Mouse (Mus musculus): Measurements from ENCODE around the gene Rbm39. TPM values are rescaled to one million over a fixed set of nuclear protein-coding genes. Genes with fewer than 3 reads are reported as not detected.

Rbm39 gene
- total RNA-seq, 2 experiments from 2014 or later, result 209 to 230 TPM

DNA sequence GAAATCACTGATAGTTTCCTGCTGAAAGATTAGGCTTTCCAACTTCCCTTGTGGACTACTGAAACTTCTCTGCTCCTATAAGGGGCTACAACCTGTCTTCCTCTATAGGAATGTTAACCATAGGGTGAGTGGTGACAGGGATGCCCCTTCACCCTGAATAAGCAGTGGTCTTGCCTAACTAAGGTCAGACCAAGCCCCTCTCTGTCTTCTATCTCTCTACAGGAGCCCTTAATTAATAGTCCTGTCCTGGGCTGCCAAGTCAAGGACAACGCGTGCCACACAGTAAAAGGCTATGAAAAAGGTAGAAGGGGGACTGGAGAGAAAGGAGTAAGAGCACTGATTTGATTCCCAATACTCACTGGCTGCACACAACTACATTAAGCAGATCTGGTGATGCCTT, 1.6 kb upstream of the Rbm39 start:
- intact Hi-C loops (cut with DNase I), result loop anchor here (2.0 kb wide), 1 partner anchor 15 kb away; the partner anchor contains the start of gene Phf20
- no peak for DNase-seq

DNA sequence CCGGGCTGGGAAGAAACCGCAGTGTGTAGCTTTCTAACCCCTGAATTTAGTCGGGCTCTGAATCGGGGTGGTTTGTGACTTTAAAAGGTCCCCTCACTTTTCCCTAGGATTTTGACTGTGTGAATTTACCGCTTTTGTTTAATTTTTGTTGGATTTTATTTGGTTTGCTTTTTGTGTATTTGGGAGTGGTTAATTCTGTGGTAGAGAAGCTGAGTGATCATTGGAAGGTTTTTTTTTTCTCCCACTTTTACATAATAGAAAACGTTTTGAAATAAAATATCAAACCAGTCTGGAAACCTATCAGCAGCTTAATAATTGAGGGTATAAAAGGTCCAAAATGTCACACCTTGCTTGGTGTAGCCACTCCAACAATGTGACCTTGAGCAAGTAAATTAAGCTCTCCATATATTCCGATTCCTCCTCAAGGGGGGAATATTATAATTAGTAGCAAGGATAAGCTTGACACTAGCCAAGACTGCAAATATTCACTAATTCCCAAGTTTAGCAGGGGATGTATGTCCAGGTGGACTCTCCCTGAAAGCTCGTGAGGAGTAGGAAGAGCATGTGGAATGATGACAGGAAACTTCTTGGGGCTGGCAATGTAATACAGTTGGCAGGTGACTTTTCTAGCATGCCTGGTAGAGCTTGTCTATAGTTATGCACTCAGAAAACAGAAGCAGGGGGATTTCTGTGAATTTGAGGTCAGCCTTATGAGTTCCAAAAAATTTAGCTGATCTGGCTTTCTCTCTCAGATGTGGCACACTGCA, 969 bp upstream of the Rbm39 start:
- intact Hi-C loops (cut with DNase I), result loop anchor here (2.0 kb wide), 1 partner anchor 16 kb away; the partner anchor contains the start of gene Phf20
- DNase-seq, result peak; percentile 38 to 45

DNA sequence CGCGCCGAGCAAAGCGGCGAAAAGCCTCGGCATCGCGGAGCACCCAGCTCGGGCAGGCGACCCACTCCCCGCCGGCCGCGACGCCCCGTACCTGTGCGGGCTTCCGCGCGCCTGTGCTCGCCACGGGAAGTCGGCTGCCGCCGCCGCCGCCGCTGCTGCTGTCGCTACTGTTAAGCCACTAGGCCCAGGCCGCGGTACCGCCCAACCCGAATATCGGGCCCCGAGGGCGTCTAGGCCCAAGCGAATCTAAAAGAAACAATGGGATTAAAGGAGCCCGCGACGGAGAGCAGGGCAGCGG, 293 bp downstream of the Rbm39 start:
- DNase-seq, result no peak
- intact Hi-C loops (cut with DNase I), result loop anchor here (2.0 kb wide), 1 partner anchor 17 kb away; the partner anchor contains the start of gene Phf20

DNA sequence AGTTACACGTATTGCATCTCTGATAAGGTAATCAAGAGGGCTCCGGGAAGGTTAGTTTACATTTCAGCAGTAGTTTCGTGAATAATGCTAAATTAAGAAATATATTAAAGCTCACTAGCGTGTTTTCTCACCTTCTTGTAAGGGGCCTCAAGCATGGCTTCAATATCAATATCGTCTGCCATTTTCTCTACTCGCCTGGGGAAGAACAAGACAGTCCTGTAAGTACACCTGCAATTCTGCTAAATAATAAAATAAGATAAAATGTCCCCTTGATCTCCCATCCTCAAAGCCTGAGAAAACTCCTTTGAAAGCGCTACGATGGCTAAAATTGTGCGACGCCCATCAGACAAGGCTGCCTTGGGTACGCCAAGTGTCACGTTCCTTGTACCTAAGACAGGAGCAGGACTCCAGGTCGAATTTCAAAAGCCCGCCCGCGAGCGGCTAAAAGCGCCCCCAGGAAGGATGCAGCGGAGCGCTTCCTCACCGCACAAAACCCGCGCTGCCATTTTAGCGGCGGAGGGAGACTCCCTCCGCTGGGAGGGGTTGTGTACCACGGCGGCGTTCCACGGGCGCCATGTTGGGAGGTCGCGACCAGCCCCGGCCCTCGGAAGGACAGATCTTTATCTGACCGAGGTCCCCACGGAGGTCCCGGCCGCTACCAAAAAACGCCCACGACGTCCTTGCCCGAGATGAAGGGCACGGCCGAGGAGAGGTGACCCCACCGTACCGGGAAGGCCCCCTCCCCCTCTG, 817 bp downstream of the Rbm39 start:
- intact Hi-C loops (cut with DNase I), result no loop called here
- peak; percentile 84 to 87 for DNase-seq

DNA sequence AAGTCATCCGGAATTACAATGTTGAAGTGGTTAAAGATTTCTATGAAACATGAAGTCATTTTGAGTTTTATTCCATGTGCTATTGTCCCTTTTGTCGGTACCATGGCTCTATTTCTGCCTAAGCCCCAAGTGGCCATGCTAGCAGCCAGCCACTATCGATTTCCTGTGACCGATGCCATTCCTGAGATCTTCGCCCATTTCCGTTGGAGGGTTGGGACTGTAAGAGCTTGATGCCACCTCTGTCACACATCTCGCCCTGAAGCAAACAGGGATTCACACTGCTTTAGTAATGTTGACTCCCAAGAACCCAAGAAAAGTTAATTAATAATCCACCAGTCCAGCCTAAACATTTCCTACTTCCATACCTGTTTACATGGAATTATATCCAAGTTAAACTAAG, 2.4 kb downstream of the Rbm39 start:
- DNase-seq, result no peak

DNA sequence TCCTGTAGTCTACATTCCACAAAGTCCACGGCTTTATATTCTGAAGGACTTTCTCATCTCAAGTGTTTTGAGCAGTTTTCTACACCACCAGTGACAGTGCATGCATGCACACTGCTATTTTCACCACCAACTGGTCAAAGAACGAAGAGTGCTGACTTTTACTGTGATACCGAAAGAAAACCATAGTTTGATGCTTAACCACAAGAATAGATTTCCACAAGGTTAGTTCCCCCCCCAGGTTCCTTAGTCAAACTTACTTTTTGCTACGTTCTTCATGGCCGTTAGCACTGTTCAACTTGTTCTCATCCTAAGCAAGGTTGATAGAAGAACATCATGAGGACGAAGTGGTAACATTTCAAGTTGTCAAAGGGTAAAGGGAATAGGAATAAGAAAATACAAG, 3.0 kb downstream of the Rbm39 start:
- intact Hi-C loops (cut with DNase I), result loop anchor here (2.0 kb wide), 1 partner anchor 16 kb away; no protein-coding TSS in a partner anchor
- DNase-seq, result no peak

More for the DNA sequence above, 2.4 kb downstream of the Rbm39 start:
- intact Hi-C loops (cut with DNase I), result loop anchor here (2.0 kb wide), 1 partner anchor 17 kb away; no protein-coding TSS in a partner anchor

DNA sequence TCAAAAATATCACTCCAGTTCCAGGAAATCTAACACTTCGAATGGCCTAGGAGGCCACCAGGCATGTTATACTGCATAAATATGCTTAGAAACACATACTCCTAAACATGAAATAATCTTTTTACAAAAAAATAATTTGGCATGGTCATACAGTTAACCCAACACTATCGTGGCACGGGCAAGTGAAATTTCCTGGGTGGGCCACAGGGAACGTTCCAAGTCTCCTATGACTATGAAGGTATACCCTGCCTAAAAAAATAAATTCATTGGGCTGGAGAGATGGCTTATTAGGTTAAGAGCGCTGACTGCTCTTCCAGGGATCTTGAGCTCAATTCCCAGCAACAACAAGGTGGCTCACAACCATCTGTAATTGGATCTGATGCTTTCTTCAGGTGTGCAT, 13.5 kb downstream of the Rbm39 start:
- DNase-seq, result no peak
- intact Hi-C loops (cut with DNase I), result no loop called here

DNA sequence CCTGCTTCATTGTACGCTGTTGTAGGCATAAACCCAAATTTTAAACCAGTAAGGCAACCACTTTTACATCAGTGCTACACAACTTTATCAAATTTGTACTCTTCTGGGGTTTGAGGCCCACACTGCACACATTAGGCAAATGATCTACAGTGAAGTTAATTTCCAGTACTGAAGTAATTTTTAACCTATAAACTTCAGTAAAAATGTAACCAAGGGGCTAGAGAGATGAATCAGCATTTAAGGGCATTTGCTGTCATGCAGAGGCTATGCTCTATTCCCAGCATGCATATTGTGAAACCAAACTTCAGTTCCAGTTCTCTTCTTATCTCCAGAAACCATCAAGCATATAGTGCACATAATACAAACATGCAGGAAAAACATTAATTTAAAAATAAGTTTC, 14.6 kb downstream of the Rbm39 start:
- DNase-seq, result no peak
- intact Hi-C loops (cut with DNase I), result loop anchor here (2.0 kb wide), 1 partner anchor 19 kb away; no protein-coding TSS in a partner anchor

DNA sequence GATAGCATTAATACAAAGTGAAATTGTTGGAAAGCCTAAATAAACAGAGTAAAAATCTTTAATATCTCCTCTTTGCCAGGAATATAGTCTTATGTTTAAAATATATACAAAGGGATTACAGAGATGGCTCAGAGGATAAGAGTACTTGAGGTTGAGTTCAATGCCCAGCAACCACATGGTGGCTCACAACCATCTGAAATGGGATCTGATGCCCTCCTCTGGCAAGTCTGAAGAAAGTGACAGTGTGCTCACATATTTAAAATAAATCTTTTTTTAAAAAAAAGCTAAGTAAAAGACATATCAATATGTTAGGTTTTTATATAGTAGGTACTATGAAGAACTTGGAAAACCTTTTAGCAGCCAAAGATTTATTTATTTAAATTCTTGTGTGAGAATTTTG, 28.5 kb downstream of the Rbm39 start:
- no peak for DNase-seq
- intact Hi-C loops (cut with DNase I), result no loop called here

DNA sequence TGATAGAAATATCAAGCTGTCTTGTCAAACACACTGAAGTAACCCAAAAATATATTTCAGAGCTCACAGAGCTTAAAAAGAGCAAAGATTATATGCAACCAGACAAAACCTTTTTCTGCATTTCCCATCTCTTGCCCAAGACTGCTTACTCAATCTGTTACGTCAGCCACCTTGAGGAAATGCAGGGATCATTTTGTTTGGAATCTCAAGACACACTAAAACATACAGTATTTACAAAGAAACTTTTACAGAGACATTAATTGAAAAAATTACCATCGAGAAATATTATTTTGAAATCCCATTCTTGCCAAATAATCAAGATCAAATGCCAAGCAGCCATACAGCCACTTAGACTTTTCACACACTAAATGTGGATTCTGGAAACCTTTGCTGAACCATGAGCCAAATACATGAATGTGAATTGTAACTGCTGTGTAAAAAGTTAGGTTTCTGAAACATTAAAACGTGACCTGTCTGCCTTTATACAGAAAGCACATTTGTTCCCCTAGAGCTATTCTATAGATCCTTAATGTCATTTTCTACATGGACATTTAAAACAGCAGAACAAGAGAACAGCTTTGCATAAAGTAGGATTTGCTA, 32.6 kb downstream of the Rbm39 start:
- no peak for DNase-seq
- intact Hi-C loops (cut with DNase I), result loop anchor here (2.0 kb wide), 1 partner anchor 17 kb away; no protein-coding TSS in a partner anchor

DNA sequence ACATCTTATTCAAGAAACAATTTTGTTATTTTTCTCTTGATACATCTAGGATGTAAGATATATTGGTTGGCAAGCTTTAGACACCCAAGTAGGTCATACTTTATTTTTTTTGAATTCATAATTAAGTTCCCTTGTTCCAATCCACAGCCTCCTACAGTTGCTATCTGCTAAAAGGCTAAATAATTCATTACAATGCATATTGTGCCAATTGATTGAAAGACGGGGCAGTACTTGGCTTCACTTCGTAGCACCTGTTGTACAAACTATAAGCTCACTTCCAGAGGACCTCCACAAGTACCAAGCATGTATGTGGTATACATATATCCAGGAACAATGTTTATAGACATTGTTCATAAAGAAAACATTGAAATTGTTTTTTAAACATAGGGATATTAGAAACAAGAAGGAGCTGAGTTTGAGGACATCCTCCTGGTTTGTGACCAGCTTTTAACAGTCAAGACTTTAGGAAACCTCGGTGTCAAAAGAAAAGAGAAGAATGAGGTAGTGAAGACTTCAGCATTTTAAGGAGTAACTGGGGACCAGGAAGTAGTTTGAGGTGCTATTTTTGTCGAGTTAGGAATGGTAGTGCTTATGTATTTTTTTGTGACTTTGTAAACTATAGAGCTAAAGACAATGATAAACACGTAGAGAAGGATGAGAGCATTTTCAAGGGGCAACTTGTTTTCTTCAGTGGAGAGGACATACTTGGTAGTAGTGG, 33.6 kb downstream of the Rbm39 start:
- DNase-seq, result no peak
- intact Hi-C loops (cut with DNase I), result loop anchor here (2.0 kb wide), 1 partner anchor 18 kb away; no protein-coding TSS in a partner anchor

DNA sequence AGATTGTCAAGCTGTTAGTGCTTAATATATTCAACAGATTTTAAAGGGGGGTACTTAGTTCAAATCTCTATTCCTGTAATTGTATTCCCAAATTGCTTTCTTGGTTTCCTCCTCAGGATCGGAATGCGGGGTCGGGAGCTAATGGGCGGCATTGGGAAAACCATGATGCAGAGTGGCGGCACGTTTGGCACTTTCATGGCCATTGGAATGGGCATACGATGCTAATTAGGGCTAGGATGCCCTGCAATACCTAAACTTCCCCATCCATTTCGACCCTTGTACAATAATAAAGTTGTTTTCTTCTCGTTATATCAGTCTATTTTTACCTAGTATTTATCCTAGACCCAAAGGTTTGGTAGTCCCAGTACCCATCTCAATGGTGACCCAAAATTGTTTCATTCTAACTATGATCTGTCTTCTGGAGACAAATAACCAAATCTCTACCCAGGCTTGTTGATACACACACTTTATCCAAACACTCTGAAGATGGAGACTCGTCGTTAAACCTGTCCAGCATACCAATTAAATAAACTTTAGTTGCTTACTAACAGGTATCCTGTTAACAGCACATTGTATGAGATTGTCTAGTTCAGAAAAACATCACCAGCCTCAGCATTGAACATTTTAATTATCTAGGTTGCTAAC, 34.4 kb downstream of the Rbm39 start:
- no peak for DNase-seq
- intact Hi-C loops (cut with DNase I), result loop anchor here (2.0 kb wide), 1 partner anchor 19 kb away; no protein-coding TSS in a partner anchor

DNA sequence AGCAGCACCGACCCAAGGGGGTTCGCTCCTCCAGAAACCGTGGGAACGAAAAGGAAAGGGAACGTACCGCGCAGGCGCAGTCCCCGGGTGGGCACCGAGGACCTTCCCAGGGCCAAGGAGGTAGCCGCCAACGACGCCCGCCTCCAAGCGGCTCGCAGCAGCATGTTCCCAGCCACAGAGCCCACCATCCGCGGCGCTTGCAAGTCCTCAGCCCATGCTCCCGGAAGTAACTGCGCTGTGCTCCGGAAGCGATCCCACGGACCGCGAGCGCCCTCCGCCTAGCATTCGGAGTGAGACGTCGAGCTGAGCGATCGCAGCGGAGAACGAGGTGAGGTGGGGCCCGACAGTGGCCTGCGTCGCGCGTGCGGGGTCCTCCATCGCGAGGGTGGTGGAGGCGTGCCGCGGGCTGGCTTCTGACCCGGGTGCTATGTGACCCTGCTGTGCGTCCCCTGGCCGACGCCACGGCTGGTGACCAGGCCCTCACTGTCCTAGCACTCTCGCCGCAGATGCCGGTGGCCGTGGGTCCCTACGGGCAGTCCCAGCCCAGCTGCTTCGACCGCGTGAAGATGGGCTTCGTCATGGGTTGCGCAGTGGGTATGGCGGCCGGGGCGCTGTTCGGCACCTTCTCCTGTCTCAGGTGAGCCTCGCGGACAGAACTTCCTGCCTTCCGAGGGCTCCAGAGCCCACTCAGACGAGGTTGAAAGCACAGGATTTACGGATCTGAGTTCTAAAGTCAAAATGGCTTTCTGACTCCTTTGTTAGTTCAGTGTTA, 35.9 kb downstream of the Rbm39 start, which contains the start of the genes Romo1 and Nfs1:
Gene Romo1, plus strand, starts transcription at position 87 of the 772 bp plus-strand sequence.
Gene Nfs1, minus strand, starts transcription at position 234 of the 772 bp plus-strand sequence.
- intact Hi-C loops (cut with DNase I), result loop anchor here (2.0 kb wide), 1 partner anchor 181 kb away; no protein-coding TSS in a partner anchor

DNA sequence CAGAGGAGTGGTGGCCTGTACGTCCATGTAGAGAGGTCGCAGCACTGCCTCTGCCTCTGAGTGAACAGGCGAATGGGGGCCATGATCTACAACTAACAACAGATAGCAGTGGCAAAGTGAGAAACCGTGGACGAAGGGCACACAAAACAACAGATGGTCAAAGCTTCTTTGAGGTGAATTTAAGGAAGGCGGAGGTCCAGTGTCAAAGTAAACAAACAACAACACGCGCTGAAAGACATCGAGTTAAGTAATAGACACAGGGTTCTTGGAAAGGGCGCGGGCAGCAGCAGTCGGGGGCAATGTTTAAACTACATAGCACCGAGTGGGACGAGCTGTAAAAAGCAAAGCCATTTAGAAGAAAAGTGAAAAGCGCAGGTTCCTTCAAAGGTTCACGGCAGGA, 36.7 kb downstream of the Rbm39 start:
- DNase-seq, result no peak
- intact Hi-C loops (cut with DNase I), result loop anchor here (2.0 kb wide), 1 partner anchor 181 kb away; no protein-coding TSS in a partner anchor

More for the DNA sequence above, 35.9 kb downstream of the Rbm39 start, which contains the start of the genes Romo1 and Nfs1:
- peak; percentile 94 to 96 for DNase-seq

DNA sequence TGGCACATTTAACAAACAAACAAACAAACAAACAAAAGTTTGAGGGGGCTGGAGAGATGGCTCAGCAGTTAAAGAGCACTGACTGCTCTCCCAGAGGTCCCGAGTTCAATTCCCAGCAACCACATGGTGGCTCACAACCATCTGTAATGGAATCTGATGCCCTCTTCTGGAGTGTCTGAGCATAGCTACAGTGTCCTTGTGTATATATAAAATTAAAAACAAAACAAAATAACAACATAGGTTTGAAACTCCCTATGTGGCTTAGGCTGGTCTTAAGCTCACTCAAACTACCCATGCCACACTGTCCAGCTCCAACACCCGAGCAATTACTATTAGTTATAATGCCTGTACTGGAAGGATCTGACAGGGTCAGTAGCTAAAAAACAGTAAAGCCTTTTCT, 37.2 kb downstream of the Rbm39 start:
- no peak for DNase-seq
- intact Hi-C loops (cut with DNase I), result loop anchor here (2.0 kb wide), 1 partner anchor 180 kb away; no protein-coding TSS in a partner anchor

DNA sequence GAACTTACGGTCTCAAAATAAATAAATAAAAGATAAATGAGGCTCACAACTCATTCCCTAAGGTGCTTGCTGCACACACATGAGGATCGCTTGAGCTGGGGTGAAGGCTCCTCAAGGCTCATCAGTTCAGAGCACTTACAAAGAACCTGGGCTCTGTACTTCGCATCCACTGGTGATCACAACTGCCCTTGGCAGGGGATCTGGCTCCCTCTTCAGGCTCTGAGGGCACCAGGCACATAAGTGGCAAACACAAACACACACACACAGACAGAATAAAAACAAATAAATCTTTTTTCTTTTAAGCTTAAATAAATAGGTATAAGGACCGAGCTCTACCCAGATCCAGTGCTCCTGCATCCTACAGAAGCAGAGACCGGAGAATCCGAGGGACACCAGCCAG, 44.3 kb downstream of the Rbm39 start:
- no peak for DNase-seq
- intact Hi-C loops (cut with DNase I), result no loop called here

DNA sequence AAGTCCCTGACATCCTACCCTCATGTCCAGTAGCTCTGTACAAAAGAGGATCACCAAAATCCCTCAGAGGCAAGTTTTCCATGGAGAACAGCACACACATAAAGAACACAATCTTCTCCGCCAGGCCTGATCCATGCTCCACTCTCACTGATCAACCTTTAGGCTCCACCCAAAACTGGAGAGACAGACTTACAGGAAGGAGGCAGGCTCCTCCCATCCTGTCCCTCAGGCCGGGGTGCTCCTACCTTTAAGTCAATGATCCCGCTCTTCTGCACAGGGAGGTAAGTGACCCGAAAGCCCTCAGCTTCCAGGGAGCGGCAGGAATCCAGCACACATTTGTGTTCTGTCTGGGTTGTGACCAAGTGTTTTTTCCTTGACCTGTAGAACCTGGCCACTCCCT, 45.9 kb downstream of the Rbm39 start:
- DNase-seq, result no peak
- intact Hi-C loops (cut with DNase I), result no loop called here

DNA sequence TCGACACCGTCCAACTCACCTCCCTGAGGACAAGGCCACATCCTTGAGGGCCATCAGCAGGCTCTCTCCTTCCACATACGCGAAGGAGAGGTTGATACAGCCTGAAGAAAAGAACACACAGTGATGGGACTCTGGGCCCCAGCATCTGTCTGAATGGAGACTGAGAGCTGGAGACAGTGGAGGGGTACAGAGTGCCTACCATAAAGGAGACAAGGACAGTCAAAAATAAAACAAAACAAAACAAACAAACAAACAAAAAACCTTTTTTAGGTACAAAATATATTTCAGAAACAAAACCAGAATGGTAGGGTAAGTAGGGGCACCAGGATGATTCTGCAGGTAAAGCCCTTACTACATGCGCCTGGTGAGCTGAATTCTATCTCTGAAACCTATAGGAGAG, 53.0 kb downstream of the Rbm39 start, which contains the start of gene Gm28036:
Gene Gm28036, minus strand, starts transcription at position 101 of the 400 bp plus-strand sequence.
- no peak for DNase-seq
- intact Hi-C loops (cut with DNase I), result no loop called here

DNA sequence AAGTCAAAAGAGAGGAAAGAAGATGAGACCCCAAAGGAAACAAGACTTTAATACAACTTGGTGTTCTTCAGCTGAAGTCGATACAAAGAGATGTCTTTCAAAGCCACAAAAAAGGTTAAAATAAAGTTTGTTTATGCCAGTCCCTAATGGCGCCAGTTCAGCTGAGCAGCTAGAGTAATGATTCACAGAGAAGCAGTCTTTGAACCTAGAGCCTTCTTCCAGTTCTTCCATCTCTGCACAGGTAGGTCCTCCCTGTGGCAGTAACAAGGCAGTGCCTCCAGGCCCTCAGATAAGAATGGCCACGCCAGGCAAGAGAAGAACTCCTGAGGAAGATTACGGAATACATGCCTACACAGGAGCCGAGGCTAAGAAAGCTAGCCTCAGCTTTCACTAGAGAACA, 56.3 kb downstream of the Rbm39 start:
- DNase-seq, result no peak
- intact Hi-C loops (cut with DNase I), result no loop called here
